Mouse (Mus musculus) G1E (cell line): ENCODE measurements around the gene Tbc1d30.

ENCODE experiments used
- CTCF ChIP-seq: IDR thresholded peaks from 2 replicates; pipeline ENCODE4 v1.5.1; 2012; ENCODE audit warnings: low read depth, low read length, inconsistent platforms, mixed read lengths
- GATA1 ChIP-seq: IDR thresholded peaks from 2 replicates; pipeline ENCODE4 v1.6.1; 2012; ENCODE audit warnings: borderline replicate concordance, low read length, inconsistent platforms, mixed read lengths

GRCm38 (mm10) chr10:121385695-121386094, 34.6 kb upstream of the Tbc1d30 start:
- TF ChIP-seq CTCF = no peak
- no peak for TF ChIP-seq GATA1
